Mouse (Mus musculus) liver, postnatal 0 days (tissue): ENCODE data around the gene Pou5f1. TPM values are rescaled to one million over a fixed set of nuclear protein-coding genes. Genes with fewer than 3 reads are reported as not detected.

Experiments used
- ATAC-seq: fragments of 200-750 bp; cut with Nextera tagmentation; 2 replicates; pipeline ENCODE4 v1.8.0; 2017; ENCODE audit warnings: mild to moderate bottlenecking, moderate library complexity
- DNase-seq: peaks from one replicate; pipeline ENCODE4 v3.0.0-alpha.2; 2016
- H3K27ac ChIP-seq: fragments of 300-500 bp; sonication (generic); 2 replicates; pipeline ENCODE4 v1.5.1; 2014; ENCODE audit warnings: antibody characterized with exemption, moderate library complexity, mild to moderate bottlenecking, low read depth
- H3K27me3 ChIP-seq: fragments of 300-500 bp; sonication (generic); 2 replicates; pipeline ENCODE4 v1.6.1; 2014; ENCODE audit warnings: low read length, control low read depth, mixed read lengths; ENCODE audit not compliant: insufficient read depth
- H3K36me3 ChIP-seq: fragments of 300-500 bp; sonication (generic); replicated peaks from 2 replicates; pipeline ENCODE4 v1.6.1; 2014; ENCODE audit warnings: mild to moderate bottlenecking, control low read depth, low read length, moderate library complexity, mixed read lengths; ENCODE audit not compliant: insufficient read depth
- H3K4me1 ChIP-seq: fragments of 300-500 bp; sonication (generic); 2 replicates; pipeline ENCODE4 v1.6.1; 2014; ENCODE audit warnings: antibody characterized with exemption, mild to moderate bottlenecking, control low read depth; ENCODE audit not compliant: insufficient read depth
- H3K4me2 ChIP-seq: fragments of 300-500 bp; sonication (generic); 2 replicates; pipeline ENCODE4 v1.6.1; 2014; ENCODE audit warnings: low read depth, mild to moderate bottlenecking, low read length, moderate library complexity, mixed read lengths
- H3K4me3 ChIP-seq: fragments of 300-500 bp; sonication (generic); 2 replicates; pipeline ENCODE4 v1.5.1; 2014; ENCODE audit warnings: low read depth, low read length
- H3K9ac ChIP-seq: fragments of 300-500 bp; sonication (generic); replicated peaks from 2 replicates; pipeline ENCODE4 v1.6.1; 2014; ENCODE audit warnings: mild to moderate bottlenecking, moderate library complexity
- H3K9me3 ChIP-seq: fragments of 300-500 bp; sonication (generic); 2 replicates; pipeline ENCODE4 v1.6.1; 2016; ENCODE audit warnings: mild to moderate bottlenecking, control low read depth, low read length, mixed read lengths
- CTCF ChIP-seq: sonication (generic); IDR thresholded peaks from 2 replicates; pipeline ENCODE4 v1.5.1; 2016; ENCODE audit warnings: antibody characterized with exemption, low read depth
- EP300 ChIP-seq: IDR thresholded peaks from 2 replicates; pipeline ENCODE4 v1.6.1; 2016; ENCODE audit warnings: antibody characterized with exemption, low read depth, mild to moderate bottlenecking
- WGBS: fragments of 180-500 bp; shearing (Covaris S2); extraction: QIAGEN DNeasy Blood & Tissue Kit; methylation state at CpG from one replicate; pipeline ENCODE4 v1.1.7; 2014; ENCODE audit not compliant: insufficient replicate concordance; 5-methylcytosine and 5-hydroxymethylcytosine counted together
- polyA plus RNA-seq: library from polyadenylated mRNA; unstranded; fragments of >200 nt; fragmentation: Nextera tagmentation; extraction: Ambion mirVana; gene quantifications from 2 replicates; pipeline ENCODE4 v1.2.1, GENCODE M21; 2015

The Pou5f1 gene
- polyA plus RNA-seq, 1 experiment from 2014 or later, result not detected

- 9% methylated on average over 6 of the region's 6 CpGs for WGBS
- peak; percentile 73 for DNase-seq
- TF ChIP-seq CTCF (peak; percentile 94), EP300 (no peak)
- H3K4me3 ChIP-seq, result no peak overlapping the region
- H3K27me3 ChIP-seq, result no peaks in the 10 kb centered on the region
- no peak overlapping the region for H3K27ac ChIP-seq
- H3K9me3 ChIP-seq, result no peaks in the 10 kb centered on the region
- H3K4me2 ChIP-seq, result no peak overlapping the region
- no peak overlapping the region for H3K9ac ChIP-seq
- H3K4me1 ChIP-seq, result no peaks in the 10 kb centered on the region
- peak; percentile 56; the same call in 1 of the 2 replicates for ATAC-seq
- 0 out of 2 replicates have a peak, but pooled peaks cover 3% of the 10 kb centered on the region for H3K36me3 ChIP-seq
Observed at GRCm38 (mm10) chr17:35534343-35534742, 28.5 kb downstream of the Pou5f1 start.

DNA sequence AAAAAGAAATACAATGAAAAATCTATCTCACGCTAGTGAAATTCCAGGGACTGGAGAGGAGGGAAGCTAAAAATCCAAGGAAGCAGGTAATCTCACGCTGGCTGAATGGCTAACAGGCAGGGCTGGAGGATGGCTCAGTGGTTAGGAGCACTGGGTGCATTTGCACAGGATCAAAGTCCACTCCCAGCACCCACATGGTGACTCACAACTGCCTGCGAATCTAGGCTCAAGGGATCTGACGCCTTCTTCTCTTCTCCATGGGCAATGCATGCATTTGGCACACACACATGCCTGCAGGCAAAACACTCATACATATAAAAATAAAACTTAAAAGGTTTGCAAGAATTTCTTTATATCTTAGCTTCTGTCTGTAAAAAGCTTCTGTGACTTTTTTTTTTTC lies 31.6 kb downstream of the Pou5f1 start:
- Histone ChIP-seq H3K4me3 (no peak overlapping the region), H3K4me1 (no peaks in the 10 kb centered on the region), H3K36me3 (no peaks in the 10 kb centered on the region), H3K9ac (no peak overlapping the region), H3K27ac (no peak overlapping the region), H3K4me2 (no peak overlapping the region), H3K27me3 (no peaks in the 10 kb centered on the region), H3K9me3 (no peaks in the 10 kb centered on the region)
- no peak for ATAC-seq
- TF ChIP-seq EP300 (no peak), CTCF (no peak)
- 84% methylated on average over 4 of the region's 4 CpGs for WGBS
- DNase-seq, result no peak

DNA sequence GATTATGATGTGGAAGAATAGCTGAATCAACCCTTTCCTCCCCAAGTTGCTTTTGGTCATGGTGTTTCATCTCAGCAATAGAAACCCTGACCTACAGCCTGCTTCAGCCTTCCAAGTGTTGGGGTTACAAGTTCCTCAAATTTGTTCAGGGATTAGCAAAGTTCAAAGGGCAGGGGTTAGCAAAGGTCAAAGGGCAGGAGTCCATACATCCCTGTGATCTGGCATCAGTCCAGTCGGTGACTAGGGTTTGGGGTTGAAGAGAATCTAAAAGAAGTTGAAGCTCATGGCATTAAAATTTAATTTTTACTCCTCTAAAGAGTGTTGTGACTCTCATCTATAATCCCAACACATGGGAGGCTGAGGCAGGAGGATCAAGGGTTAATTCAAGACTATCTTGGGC lies 32.7 kb downstream of the Pou5f1 start:
- Histone ChIP-seq H3K9me3 (no peaks in the 10 kb centered on the region), H3K4me2 (no peak overlapping the region), H3K4me3 (no peak overlapping the region), H3K27ac (no peak overlapping the region), H3K27me3 (no peaks in the 10 kb centered on the region), H3K9ac (no peak overlapping the region), H3K36me3 (no peaks in the 10 kb centered on the region), H3K4me1 (no peaks in the 10 kb centered on the region)
- 52% methylated on average over 1 of the region's 1 CpGs for WGBS
- TF ChIP-seq CTCF (no peak), EP300 (no peak)
- ATAC-seq, result no peak
- no peak for DNase-seq

- H3K9me3 ChIP-seq, result no peaks in the 10 kb centered on the region
- H3K4me1 ChIP-seq, result no peaks in the 10 kb centered on the region
- 54% methylated on average over 10 of the region's 10 CpGs for WGBS
- no peaks in the 10 kb centered on the region for H3K27me3 ChIP-seq
- no peak for TF ChIP-seq CTCF
- no peak for TF ChIP-seq EP300
- H3K9ac ChIP-seq, result no peak overlapping the region
- H3K4me3 ChIP-seq, result no peak overlapping the region
- DNase-seq (no peak), ATAC-seq (no peak)
- H3K27ac ChIP-seq, result no peak overlapping the region
- H3K4me2 ChIP-seq, result no peak overlapping the region
- H3K36me3 ChIP-seq, result no peaks in the 10 kb centered on the region
Observed at GRCm38 (mm10) chr17:35539540-35539939, 33.7 kb downstream of the Pou5f1 start.

- Histone ChIP-seq H3K9ac (no peak overlapping the region), H3K27ac (no peak overlapping the region), H3K9me3 (no peaks in the 10 kb centered on the region), H3K4me3 (no peak overlapping the region), H3K36me3 (no peaks in the 10 kb centered on the region), H3K4me1 (no peaks in the 10 kb centered on the region), H3K4me2 (no peak overlapping the region), H3K27me3 (no peaks in the 10 kb centered on the region)
- DNase-seq, result no peak
- WGBS, result 70% methylated on average over 15 of the region's 15 CpGs
- no peak for ATAC-seq
- TF ChIP-seq EP300 (no peak), CTCF (no peak)
Observed at GRCm38 (mm10) chr17:35542761-35543411, 37.1 kb downstream of the Pou5f1 start.

DNA sequence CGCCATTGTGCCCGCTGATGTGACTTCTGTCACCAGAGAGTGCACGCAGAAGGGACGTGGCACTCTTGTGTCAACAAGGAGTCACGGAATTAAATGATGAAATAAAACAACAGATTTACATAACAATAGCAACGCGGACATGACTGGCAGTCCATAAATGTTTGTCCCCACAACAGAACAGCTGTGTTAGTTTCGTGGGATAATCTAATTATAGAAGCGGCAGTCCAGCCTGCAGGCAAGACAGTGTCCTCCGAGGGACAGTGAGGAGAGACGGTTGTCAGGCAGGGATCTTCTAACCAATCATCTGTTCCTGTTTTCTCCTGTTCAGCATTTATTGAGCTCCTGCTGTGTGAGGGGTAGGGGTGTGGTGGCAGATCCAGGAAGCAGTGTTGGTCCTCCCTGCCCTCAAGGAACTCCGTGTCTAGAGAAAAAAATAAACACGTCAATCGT lies 37.6 kb downstream of the Pou5f1 start:
- Histone ChIP-seq H3K4me2 (no peak overlapping the region), H3K27me3 (no peaks in the 10 kb centered on the region), H3K4me1 (no peaks in the 10 kb centered on the region), H3K9ac (no peak overlapping the region), H3K9me3 (no peaks in the 10 kb centered on the region), H3K27ac (no peak overlapping the region), H3K36me3 (no peaks in the 10 kb centered on the region), H3K4me3 (no peak overlapping the region)
- no peak for ATAC-seq
- TF ChIP-seq EP300, result no peak
- TF ChIP-seq CTCF, result no peak
- WGBS, result 54% methylated on average over 14 of the region's 14 CpGs
- DNase-seq, result no peak
